Mouse (Mus musculus) urinary bladder, postnatal 25 days (tissue): ENCODE results near the gene Nrd1.

Experiments used
- DNase-seq: peaks from one replicate; pipeline ENCODE4 v3.0.0; 2022; ENCODE audit warnings: low spot score

Nrd1 gene

DNA sequence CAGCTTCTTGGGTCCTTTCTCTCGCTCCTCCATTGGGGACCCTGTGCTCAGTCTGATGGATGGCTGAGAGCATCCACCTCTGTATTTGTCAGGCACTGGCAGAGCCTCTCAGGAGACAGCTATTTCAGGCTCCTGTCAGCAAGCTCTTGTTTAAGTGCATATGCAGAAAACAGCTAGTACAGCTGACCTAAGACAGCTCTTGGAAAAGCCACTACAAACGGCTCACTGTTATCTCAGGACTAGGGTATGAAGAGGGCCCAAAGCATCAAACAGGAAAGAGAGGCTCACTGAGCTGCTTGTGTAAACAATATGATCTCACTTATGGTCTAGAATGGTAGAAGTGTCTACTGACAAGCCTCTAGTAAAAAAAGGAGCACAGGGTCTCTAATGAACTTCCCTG lies 93.8 kb downstream of the Nrd1 start:
- no peak for DNase-seq

DNA sequence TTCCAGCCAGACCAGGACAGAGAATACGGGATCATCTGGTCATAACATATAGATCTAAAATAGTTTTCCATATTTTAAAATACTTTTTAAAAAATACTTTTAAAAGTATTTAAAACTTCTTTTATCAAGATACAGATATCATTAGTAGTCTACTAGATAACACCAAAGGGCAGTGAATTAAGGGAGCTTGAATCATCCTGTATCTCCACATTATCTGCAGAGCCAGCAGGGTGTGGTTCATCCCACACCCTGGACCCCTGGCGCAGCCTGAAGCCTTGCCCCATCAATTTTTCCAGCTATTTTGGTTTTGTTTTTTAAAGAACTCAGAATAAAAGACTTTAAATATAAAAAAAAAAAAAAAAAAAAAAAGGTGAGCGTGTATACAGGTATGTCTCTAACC lies 98.4 kb downstream of the Nrd1 start:
- no peak for DNase-seq

DNA sequence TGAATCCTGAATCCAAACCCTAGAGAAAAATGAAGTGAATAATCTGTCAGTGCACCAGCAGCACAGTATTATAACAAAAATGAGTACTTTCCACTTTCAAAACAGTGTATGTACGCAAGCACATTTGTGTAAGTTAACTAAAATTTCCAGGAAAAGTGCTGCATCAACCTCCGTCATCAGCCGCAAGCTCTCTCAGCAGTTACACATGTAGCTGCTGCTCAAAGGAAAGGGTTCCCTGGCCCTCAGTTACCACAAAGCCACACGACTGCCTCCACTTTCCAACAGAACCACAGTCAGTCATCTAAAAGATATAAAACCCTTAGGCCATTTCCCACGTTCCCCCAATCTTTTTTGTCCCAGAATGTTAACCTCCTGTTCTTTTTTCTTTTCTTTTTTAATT lies 102.1 kb downstream of the Nrd1 start:
- no peak for DNase-seq

DNA sequence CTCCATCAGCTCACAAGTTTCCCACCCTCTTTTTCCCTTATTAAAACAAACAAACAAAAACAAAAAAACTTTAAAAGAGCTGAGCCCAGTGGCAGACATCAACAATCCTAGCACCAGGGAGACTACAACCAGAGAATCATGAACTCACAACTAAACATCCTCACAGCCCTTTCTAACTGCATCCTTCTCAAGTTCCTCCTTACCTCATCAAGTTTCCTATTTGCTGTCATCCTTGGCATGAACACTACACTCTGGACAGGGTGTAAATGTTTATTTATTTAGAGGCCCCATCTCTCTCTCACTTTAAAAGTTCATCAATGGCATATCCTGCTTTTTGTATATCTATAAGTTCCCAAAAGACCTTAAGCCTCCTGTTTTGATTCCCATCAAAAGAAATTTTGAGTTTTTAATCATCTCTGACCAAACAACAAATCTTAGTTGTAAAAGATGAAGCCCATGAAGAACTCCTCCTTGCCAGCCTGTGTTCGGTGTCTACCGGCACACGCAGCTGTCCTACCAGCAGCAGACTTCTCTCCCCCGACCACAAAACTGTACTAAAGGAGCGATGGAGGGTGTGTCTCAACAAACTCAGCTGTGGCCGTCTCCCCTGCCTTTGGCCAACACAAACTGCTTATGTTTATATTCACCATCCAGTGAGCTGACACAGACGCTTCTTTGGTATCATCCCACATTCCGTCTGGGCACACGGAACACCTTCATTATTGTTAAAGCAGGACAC lies 102.9 kb downstream of the Nrd1 start:
- no peak for DNase-seq

DNA sequence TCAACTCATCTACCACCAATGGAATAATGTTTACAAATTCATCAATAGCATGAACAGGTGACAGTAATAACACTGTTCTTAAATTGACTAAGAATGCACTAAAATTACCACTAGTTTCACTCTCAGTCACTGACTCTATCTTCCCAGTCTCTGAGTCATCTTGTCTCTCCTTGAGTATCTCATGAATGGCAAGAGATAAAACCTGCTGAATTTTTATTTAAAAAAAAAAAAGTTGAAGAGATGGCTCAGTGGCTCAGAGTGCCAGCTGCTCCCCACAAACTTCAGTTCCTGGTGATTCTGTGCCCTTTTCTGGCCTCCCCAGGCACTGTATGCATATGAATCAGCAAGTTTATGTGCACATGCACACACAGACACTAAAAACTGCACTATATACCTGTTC lies 104.8 kb downstream of the Nrd1 start:
- DNase-seq = no peak

DNA sequence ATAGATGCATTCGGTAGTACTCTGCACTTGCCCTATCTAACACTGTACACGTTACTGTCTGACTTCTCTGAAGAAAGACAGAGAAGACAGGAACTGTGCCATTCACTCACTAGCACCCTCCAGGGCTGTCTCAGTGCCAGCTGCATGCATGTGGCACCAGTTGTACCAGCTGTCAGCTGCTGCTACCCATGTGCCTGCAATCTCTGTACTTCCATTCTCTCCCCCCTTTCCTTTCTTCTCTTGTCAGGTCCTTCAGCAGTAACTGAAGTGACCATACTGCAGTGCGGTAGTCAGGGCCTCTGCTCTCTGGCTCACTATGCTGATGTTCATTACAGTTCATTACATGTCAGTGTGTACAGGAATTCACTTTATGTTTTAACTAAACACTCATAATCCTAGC lies 105.6 kb downstream of the Nrd1 start:
- no peak for DNase-seq

DNA sequence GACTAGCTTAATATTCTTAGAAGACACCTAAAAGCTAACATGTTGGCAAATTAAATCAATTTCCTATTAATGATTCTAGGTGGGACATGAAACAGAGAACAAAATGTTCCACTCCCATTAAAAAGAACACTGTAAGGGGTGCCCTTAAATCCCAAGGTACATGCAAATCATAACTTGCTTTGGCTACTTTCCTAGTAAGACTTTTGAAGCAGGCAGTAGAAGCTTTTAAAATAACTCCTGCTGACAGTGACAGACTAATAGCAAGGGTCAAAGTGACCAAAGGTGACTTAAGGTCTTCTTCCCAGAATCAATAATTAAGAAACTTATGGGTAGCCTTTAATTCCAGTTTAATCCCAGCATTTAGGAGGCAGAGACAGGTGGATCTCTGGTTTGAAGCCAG lies 106.1 kb downstream of the Nrd1 start:
- DNase-seq = no peak

DNA sequence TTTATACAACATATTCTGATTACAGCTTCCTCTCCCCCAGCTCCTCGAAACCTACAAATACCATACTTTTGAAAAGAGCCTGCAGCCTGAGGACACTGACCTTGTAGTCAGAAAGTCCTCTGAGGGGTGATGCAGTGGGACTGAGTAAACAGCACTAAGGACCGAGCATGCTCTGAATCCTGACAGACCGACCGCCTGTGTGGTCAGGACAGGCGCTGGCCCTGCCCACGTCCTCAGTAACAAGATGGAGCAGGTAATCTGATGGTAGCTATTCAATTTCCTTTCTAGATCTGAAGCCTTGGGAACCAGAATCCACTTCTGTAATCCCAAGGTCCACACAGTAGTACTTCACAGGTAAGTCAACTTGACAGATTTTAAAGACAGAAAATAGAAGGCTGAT lies 108.6 kb downstream of the Nrd1 start:
- DNase-seq = no peak

DNA sequence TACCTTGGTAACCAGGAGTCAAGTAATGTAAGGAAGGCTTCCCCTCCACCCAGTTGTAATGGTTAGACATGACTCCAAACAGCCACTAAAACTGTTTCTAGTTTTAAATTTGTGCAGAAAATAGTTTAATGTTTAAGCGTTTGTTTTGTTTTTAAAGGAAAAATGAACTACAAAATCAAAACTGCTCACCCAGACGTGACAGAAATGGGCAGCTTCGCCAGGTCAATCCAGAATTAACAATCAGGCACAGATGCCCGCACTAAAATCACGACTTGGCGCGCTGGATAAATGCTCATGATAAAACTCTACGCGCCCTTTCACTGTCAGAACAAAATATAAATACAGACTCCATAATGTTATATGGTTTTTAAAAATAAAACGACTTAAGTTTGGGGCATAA lies 109.2 kb downstream of the Nrd1 start:
- DNase-seq = no peak

DNA sequence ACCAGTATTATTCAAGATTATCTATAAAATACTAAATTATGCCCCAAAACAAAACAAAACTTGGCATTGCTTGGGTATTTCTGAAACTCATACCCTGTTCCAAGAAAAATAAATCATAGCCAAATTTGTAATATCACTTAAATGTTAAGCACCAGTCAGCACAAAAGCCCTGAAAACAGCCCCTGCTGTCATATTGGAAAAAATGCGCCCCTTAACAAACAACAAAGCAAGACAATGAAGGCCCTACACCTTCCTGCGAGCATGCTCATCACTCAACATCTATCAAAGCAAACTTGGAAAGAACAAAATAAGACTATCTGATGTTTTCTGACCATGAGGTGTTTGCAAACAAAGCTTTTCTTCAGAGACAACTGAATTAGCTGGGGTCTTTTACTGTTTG lies 110.5 kb downstream of the Nrd1 start:
- DNase-seq = no peak
